Mouse (Mus musculus): Measurements from ENCODE around the gene Cnbp.

Cnbp gene

DNA sequence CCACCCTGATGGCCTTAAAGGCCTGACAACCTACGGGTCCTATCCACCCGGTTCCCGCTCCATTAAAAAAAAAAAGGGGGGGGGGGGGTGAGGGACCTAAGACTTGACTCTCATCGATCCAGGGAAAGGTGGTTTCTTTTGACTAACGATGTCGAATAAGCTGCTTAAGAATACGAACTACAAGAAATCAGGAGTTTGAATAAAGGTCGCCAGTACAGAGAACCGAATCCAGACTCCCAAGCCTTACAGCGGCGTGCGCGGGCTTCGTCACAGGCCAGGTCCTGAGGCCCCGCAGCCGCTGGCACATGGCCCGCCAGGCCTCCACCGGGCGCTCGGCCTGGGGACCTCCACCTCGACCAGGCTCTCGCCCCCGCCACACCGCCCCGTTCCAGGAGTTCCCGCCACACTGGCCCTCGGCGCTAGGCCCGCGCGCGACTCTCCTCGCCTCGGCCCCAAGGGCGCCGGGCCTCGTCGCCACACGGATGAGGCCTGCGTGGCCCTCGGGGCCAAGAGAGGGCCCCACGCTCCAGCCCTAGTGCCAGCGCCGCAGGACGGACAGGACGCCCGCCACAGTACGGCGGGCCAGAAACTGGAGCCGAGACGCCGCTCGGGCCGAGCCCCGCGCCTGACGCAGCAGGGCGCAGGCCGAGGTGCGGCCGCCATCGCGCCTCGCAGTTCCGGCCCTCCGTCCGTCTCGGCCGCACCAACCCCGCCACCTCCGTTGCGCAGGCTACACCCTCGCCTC, 579 bp downstream of the Cnbp start:
- DNase-seq (ENCODE audit: low read depth): peak; percentile 72

- peak; percentile 66 for DNase-seq (ENCODE audit: low read depth)
These were observed 1.1 kb downstream of the Cnbp start for GRCm38 (mm10) chr6:87849780-87850154.

GRCm38 (mm10) chr6:87846813-87847212, 4.1 kb downstream of the Cnbp start:
- peak; percentile 9 for DNase-seq (ENCODE audit: low read depth)

DNA sequence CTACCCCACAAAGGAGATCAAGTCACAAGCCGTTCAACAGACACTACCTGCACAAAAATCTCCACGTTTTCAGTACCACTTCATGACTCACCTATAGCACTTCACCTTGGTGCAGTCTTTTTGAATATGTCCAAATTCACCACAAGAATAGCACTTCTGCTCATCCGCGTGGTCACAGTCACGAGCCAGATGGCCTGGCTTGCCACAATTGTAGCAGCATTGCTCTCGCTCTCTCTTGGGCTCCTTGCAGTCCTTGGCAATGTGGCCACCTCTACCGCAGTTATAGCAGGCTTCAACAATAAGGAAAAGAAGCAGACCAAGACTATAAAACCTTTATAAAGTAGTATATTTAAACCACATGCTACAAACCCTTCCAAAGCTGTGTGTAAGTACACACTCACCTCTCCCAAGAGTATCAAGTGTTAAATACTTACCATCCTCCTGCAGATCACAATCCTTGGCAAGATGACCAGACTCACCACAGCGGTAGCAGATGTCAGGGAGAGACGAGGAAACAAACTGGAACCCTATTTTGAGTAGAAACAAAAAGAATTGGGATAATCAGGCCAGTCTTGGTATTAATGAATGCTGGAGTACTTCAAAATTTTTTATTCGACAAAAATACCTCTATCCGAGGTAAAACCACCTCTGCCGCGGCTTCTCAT, 5.7 kb downstream of the Cnbp start:
- DNase-seq (ENCODE audit: low read depth): no peak

DNA sequence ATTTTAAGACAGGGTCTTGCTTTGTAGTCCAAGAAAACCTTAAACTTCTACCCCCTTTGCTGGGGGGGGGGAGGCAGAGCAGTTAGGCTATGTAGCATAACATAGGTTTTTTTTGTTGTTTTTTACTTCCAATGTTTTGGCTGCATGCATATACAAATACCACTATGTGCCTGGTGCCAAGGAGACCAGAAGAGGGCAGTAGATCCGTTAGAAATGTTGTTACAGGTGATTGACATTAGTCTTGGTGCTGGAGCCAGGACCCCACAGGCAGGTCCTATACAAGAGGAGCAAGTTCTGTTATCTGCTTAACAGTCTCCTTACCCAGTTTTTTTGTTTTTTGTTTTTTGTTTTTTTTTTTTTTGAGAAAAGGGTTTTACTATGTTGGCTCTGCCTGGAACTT, 8.7 kb downstream of the Cnbp start:
- DNase-seq (ENCODE audit: low read depth): peak; percentile 63

DNA sequence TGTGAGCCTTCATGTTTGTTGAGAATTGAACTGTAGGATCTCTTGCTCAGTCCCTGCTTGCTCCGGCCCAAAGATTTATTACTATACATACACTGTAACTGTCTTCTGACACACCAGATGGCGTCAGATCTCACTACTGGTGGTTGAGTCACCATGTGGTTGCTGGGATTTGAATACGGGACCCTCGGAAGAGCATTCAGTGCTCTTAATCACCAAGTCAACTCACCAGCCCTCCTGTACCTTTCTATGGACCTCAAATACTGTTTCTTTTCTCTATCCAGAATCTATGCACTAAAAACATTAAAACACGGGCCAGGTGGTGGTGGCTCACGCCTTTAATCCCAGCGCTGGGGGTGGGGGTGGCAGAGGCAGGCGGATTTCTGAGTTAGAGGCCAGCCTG, 9.3 kb downstream of the Cnbp start:
- DNase-seq (ENCODE audit: low read depth): peak; percentile 26

GRCm38 (mm10) chr6:87839797-87840341, 11.0 kb downstream of the Cnbp start:
- peak; percentile 41 for DNase-seq (ENCODE audit: low read depth)

GRCm38 (mm10) chr6:87838551-87839197, 12.2 kb downstream of the Cnbp start, which contains the start of gene Isy1:
Isy1 (minus strand) TSS chr6:87838798.
- DNase-seq (ENCODE audit: low read depth): peak; percentile 100

DNA sequence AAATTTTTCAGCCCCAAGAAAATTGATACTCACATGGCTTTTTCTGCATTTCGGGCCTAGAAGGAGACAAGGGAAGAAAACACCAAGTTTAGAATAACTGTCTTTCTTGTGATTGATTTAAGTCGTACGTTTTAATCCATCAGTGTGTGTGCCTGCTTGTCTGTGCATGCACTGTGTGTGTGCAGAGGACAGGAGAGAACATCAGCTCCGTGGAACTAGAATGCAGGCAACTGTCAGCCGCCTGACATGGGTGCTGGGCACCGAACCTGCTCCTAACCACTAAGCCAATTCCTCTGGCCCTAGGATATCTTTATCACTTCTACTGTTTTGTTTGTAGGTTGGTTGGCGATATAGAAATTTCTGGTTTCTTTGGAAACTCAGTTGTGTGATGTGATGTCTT, 15.2 kb downstream of the Cnbp start, which contains the start of gene Gm45140:
Gene Gm45140, minus strand, starts transcription at position 101 of the 400 bp plus-strand sequence.
- DNase-seq (ENCODE audit: low read depth): no peak

- DNase-seq (ENCODE audit: low read depth): no peak
These were observed 30.5 kb downstream of the Cnbp start for GRCm38 (mm10) chr6:87820366-87820765.

- no peak for DNase-seq (ENCODE audit: low read depth)
These were observed 36.4 kb downstream of the Cnbp start for GRCm38 (mm10) chr6:87814486-87814885.

DNA sequence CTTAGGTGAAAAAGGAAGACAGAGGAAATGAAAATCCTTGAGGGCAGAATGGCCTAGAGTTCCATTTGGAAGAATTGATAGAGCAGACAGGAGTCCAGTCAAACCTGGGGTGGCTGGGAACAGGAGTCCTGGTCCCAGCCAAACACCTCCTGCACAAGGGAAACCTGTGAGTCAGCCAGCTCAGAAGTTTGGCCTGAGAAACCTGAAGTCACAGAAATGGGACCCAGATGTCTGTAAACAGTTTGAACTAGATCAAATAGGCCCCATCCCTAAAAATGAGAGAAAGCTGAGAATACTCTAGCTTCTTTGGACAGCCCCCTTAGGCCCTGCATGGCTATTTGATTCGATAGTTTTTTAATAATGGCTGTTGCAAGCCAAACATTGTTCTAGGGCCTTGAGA, 38.2 kb downstream of the Cnbp start:
- no peak for DNase-seq (ENCODE audit: low read depth)

- DNase-seq (ENCODE audit: low read depth): peak; percentile 94
These were observed 39.1 kb downstream of the Cnbp start, which contains the start of gene Rab43 for GRCm38 (mm10) chr6:87811675-87812338. Rab43 (minus strand) TSS chr6:87812164.

- DNase-seq (ENCODE audit: low read depth): peak; percentile 91
These were observed 39.9 kb downstream of the Cnbp start for GRCm38 (mm10) chr6:87810713-87811669.

DNA sequence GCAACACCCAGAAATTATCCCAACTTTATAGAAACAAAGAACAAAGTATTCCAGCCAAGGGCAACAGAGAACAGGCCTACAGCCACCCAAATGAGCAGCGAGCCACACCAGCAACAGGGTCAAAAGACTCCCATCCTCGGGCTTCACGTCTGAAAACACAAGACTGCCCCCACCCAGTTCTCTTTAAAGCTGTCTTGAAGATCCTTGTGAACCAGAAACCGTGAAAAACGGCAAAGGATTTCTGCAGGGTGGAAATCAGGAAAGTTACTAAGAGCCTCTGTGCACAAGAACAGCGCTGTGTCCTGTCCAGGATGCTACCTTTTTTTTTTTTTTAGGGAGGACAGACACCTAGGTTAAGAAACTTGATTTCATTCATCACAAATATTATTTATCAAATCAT, 40.6 kb downstream of the Cnbp start:
- no peak for DNase-seq (ENCODE audit: low read depth)

GRCm38 (mm10) chr6:87809651-87810161, 41.2 kb downstream of the Cnbp start:
- DNase-seq (ENCODE audit: low read depth): peak; percentile 34

DNA sequence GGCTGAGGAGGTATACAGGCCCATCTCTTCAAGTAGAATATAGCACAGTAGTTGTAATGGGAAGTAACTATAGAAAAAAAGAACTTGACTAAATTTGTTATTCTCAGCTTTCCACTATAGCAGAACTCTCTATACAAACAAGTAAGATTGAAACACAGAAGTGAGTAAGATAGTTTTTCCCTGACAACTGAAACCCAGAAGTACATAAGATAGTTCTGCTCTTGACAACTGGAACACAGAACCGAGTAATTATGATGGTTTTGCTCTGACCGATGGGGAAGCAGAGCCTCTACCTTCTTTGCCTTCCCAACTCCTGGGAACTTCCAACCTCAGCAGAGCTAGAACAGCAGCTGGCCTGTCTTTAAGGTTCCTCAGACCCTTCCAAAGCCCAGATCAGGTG, 41.8 kb downstream of the Cnbp start:
- DNase-seq (ENCODE audit: low read depth): no peak

GRCm38 (mm10) chr6:87808521-87808920, 42.4 kb downstream of the Cnbp start:
- no peak for DNase-seq (ENCODE audit: low read depth)

GRCm38 (mm10) chr6:87807735-87808440, 43.0 kb downstream of the Cnbp start:
- DNase-seq (ENCODE audit: low read depth): no peak

DNA sequence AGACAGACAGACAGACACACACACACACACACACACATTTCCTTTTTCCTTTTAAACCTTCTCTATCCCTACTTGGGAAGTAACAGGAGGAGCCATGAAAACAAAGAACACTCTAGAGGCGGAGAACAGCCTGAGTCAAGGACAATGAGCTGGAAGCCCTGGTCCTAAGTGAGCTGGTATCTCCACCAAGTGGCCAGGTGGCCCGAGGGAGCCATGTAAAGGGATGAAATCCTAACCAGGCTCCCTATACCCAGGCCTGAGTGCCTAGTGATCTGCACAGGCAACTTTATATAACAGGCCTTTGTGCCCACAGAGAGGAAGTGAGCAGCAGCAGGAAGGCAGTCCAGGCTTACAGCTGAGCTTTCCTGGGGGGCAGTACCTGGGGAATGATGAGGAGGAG, 44.0 kb downstream of the Cnbp start:
- no peak for DNase-seq (ENCODE audit: low read depth)
